Mouse (Mus musculus): ENCODE results near the gene Tiam1. TPM values are rescaled to one million over a fixed set of nuclear protein-coding genes. Genes with fewer than 3 reads are reported as not detected.

Tiam1 gene
- total RNA-seq, 2 experiments from 2014 or later = 4.4 to 5.3 TPM

DNA sequence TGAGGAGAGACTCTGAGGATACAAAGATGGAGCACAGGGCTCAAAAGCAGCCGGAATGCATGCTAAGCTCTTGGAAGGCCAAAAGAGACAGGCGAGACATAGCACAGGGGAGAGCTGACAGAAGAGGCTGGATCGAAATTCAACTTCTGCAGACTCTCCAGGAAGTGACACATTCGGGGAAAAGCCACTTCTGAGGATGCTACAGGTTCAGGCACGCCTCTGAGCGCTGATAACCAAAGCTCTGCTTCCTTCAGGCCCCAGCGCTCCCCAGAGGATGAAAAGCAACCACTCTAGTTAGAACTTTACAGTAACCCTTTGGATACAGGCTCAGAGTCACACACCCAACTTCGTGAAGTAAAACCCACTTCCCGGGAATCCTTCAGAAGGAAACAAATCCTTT lies 306.5 kb downstream of the Tiam1 start:
- no peak for DNase-seq

- no peak for DNase-seq
Measured at GRCm38 (mm10) chr16:89835551-89835950, 308.0 kb downstream of the Tiam1 start.

GRCm38 (mm10) chr16:89833011-89833410 lies 310.6 kb downstream of the Tiam1 start:
- DNase-seq = no peak

GRCm38 (mm10) chr16:89831172-89831571 lies 312.4 kb downstream of the Tiam1 start:
- no peak for DNase-seq

- DNase-seq = no peak
Measured at GRCm38 (mm10) chr16:89830221-89830648, 313.3 kb downstream of the Tiam1 start.

GRCm38 (mm10) chr16:89827496-89828125 lies 316.0 kb downstream of the Tiam1 start:
- DNase-seq = no peak

DNA sequence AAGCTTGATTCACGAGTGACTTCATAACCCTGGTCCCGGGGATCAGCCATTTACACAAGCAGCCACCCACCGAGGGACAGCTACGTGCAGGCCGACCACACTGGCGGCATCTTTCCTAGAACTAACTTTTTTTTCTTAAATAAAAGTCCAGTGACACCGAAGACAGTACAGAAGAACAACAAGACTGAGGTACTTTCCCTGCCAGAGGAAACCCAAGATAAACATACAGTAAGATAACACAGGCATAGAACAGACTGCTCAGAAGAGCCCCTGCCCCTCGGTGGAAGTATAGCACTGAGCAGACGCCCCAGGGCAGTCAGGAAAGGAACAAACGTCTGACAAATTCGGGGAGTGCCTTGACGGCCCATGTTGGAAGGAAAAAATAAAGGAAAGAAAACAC lies 317.7 kb downstream of the Tiam1 start:
- DNase-seq = no peak

DNA sequence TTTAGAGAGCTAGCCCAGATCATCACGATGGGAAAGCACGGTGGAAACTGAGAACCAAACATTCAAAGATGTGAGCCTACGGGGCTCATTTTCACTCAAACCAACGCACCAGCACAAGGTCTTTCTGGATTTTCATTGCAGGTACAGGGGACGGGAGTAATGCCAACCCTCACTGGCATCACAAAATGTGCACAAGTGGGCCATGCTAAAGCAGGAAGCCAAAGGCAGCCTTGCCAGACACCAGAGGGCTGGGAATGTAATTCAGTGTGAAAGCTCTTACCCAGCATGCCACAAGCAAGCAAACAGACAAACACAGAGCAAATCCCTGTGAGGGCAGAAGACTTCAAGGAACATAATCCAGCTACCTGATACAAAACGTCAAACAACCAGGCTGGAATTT lies 320.7 kb downstream of the Tiam1 start:
- no peak for DNase-seq

GRCm38 (mm10) chr16:89818661-89819060 lies 324.9 kb downstream of the Tiam1 start:
- DNase-seq = no peak

GRCm38 (mm10) chr16:89817861-89818630 lies 325.5 kb downstream of the Tiam1 start:
- no peak for DNase-seq

DNA sequence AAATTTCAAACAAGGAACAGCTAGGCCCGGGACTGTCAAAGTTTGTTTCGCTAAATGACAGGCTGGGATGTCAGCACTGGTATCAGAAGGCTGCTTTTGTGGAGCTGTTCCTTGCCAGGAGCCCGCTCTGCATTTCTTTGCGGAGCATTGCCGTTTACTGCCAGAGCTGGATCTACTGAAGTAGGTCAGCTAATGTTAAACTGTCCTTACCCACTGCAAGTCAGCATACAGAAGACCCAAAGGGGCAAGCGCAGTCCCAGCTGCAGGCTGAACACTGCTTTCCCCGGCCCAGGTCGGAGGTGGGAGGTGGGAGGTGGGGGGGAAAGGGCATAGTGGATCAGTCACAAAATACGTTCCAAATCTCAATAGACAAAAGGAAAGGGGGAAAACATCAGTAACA lies 326.3 kb downstream of the Tiam1 start:
- no peak for DNase-seq

DNA sequence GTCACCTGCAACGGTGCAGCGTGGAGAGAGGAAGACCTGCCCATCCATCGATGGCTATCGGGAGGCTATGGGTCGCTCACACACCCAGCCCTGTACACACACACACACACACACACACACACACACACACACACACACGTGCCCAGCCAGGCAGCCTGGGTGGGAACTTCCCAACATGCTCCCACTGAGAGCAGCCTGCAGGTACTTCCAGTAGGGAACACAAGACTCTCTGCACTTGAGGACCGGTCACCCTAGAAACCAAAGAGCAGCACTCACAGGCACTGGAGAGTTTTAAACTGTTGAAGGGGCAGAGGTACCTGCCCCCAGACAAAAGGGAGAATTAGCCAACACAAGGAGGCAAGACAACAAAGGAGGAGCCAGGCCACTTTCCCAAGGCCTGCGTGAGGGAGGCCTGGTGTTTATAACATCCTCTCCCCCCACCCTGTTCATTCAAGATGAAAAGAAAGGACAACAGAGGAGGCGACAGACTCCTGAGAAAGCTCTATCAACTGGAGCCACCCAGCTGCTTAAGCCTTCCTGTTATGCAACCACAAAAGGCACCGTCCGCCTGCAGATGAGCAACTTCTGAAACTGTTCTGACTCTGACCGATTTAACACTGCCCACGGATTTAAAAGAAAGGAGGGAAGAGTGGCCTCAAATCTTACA lies 326.9 kb downstream of the Tiam1 start:
- DNase-seq = no peak

- no peak for DNase-seq
Measured at GRCm38 (mm10) chr16:89813536-89813935, 330.0 kb downstream of the Tiam1 start.

GRCm38 (mm10) chr16:89812891-89813290 lies 330.7 kb downstream of the Tiam1 start:
- DNase-seq = no peak

DNA sequence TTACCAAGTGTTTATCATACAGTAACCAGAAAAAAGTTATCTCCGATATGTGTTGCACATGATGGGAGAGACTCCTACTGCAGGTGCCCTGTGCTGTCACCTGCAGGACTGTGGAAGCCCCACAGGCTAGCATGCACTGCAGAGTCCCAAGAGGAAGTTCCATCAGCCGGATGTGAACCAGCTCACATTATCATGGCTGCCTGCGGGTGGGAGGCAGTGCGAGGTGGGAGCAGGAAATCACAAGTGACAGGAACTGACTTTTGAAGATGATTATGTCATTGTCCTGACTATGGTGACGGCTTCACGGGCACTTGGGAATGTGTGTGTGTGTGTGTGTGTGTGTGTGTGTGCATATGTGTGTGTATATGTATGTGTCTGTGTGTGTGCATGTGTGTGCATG lies 333.2 kb downstream of the Tiam1 start:
- no peak for DNase-seq

GRCm38 (mm10) chr16:89808168-89808567 lies 335.4 kb downstream of the Tiam1 start:
- no peak for DNase-seq

- DNase-seq = no peak
Measured at GRCm38 (mm10) chr16:89805946-89806345, 337.6 kb downstream of the Tiam1 start.

DNA sequence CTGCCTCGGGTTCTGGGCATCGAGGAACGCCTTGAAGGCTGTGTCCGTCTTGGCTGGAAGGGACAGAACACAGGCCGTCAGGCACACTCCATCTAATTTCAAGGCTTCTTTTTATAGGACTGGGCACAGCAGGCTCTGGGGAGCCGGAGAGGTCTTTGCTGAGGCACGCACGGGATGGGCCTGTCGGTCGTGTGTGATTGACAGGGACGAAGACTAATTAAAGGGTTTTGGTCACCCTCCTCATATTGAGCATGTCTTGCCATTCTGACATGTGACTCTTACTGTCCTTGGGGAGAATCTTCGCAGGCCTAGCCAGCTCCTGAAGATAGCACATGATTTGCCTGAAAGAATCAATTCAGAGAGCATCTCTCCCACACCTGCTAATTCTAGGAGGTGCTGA lies 338.4 kb downstream of the Tiam1 start:
- no peak for DNase-seq

- no peak for DNase-seq
Measured at GRCm38 (mm10) chr16:89801493-89801892, 342.1 kb downstream of the Tiam1 start.

DNA sequence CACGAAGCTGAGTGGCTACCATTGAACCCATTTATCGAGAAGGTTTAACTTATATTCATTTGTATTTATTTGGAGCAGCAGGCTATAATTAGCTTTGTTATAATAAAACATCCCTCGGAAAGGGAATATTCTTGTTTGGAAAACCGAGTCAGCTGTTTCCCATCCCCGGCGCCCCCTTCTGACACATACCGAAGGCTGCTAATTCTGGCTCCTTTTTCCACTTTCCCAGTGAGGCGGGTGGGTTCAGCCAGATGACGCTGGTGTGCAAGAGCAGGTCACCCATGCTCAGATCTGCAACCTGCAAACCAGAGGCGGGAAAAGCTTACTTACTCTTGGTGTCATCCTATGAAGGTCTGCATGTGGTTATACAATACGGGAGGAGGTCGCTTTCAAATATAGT lies 343.8 kb downstream of the Tiam1 start:
- no peak for DNase-seq

DNA sequence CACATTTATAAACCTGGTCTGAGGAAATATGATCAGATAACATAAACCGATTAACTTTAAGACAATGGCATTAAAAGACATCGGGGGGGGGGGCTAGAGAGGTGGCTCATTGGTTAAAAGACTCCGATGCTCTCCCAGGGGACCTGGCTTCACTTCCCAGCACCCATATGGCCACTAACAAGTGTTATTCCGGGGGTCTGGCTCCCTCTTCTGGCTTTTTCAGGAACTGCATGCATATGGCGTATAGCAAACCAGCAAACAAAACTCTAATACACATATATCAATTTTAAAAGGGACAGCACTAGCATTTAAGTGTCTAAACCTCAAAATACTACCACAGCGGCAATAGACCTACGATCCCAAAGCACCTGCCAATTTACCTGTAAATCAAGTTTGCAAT lies 347.0 kb downstream of the Tiam1 start:
- DNase-seq = no peak

DNA sequence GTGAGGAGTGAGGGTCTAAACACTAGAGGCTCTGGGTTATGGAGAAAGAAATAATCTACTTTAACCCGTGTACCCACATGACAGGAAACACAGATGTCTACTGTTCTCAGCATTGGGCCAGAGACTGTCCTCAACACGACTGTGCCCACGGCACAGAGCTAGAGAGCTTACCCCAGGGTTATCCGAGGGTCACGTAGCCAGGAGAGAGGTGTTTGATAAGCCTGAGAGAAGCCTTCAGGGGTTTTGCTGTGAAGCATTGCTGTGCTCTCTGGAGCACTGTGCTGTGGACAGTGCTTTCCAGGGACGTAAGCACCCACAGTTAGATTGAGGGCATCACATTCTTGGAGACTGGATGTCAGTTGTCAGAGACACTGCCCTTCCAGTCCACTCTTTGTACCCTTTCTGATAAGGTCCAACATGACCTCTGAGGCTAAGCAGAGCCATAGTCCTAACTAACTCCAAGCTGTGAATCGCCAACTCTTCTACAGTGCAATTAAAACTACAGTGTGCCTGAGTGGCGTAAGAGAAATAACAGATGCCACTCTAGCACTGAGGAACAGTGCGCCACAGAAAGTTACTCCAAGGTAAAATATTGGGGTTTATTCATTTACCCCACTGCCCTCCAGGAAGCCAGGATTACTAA lies 353.7 kb downstream of the Tiam1 start:
- no peak for DNase-seq

DNA sequence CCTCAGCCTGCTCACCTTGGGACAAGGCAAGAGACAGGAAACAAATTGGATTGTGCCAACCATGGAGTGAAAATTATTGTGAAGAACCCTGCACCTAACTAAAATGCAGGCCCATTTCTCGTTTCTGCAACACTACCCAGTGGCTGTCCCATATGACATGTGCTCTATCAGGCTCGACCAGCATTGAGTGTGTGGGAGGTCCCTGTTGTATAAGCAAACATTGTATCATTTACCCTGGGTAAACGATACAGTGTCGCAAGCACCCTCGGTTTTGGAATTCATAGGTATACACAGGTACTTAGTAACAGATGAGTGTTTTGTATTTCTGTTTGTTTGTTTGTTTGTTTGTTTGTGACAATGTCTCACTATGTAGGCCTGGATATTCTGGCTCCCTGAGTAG lies 357.8 kb downstream of the Tiam1 start:
- DNase-seq = no peak
